Mouse (Mus musculus) left cerebral cortex, postnatal 14 days (tissue): ENCODE measurements around the gene Vwce. TPM values are rescaled to one million over a fixed set of nuclear protein-coding genes. Genes with fewer than 3 reads are reported as not detected.

Source experiments
- DNase-seq, 2 experiments: peaks; one replicate each; pipeline ENCODE4 v3.0.0; 2021 to 2022; ENCODE audit warnings: low spot score in 2 of 2, mixed read lengths in 1 of 2
- intact Hi-C: fragments of 180-260 bp; cut with DNase I; formaldehyde crosslinking; loops from one replicate; pipeline ENCODE4 v1.15.1; 2025
- long read RNA-seq, 2 experiments: library from polyadenylated mRNA; stranded (forward); transcript quantifications; one replicate each; pipeline ENCODE4 v2.0.0; 2021
- total RNA-seq, 2 experiments: library from RNA; stranded (reverse); gene quantifications; 2 replicates each; pipeline ENCODE4 v1.2.3; 2021

The Vwce gene
- total RNA-seq, result under 1 TPM; 0.37 to 0.76 TPM
- long read RNA-seq, experiment 1, result 0 reads
- long read RNA-seq, experiment 2, result 0 reads

- intact Hi-C loops, result no loop called here
- peak; percentile 17 to 40 for DNase-seq
Observed at GRCm38 (mm10) chr19:10634106-10634871, at the start of gene Vwce. Gene Vwce (plus strand): TSS chr19:10634213.

GRCm38 (mm10) chr19:10585112-10585511 lies 48.9 kb upstream of the Vwce start:
- intact Hi-C loops, result no loop called here
- DNase-seq, result no peak

- intact Hi-C loops, result no loop called here
- DNase-seq, result no peak
Observed at GRCm38 (mm10) chr19:10587231-10587630, 46.8 kb upstream of the Vwce start.

GRCm38 (mm10) chr19:10589127-10589857 lies 44.7 kb upstream of the Vwce start:
- intact Hi-C loops, result no loop called here
- no peak for DNase-seq

GRCm38 (mm10) chr19:10590301-10590700 lies 43.7 kb upstream of the Vwce start:
- DNase-seq, result no peak

GRCm38 (mm10) chr19:10591659-10592377 lies 42.2 kb upstream of the Vwce start:
- DNase-seq, result no peak
- intact Hi-C loops, result no loop called here

More at GRCm38 (mm10) chr19:10590301-10590700, 43.7 kb upstream of the Vwce start:
- intact Hi-C loops, result no loop called here

- DNase-seq, result peak in 1 of 2 experiments; percentile 12
- intact Hi-C loops, result no loop called here
Observed at GRCm38 (mm10) chr19:10598188-10598587, 35.8 kb upstream of the Vwce start.

- intact Hi-C loops, result no loop called here
Observed at GRCm38 (mm10) chr19:10599648-10600047, 34.4 kb upstream of the Vwce start.

GRCm38 (mm10) chr19:10602247-10602769 lies 31.7 kb upstream of the Vwce start:
- DNase-seq, result no peak
- intact Hi-C loops, result no loop called here

More at GRCm38 (mm10) chr19:10599648-10600047, 34.4 kb upstream of the Vwce start:
- DNase-seq, result no peak

GRCm38 (mm10) chr19:10602787-10603186 lies 31.2 kb upstream of the Vwce start:
- intact Hi-C loops, result no loop called here
- DNase-seq, result peak; percentile 90 to 93

GRCm38 (mm10) chr19:10603660-10604523 lies 30.1 kb upstream of the Vwce start:
- DNase-seq, result peak in 1 of 2 experiments; percentile 6
- intact Hi-C loops, result loop anchor here (2.0 kb wide), 1 partner anchor 49 kb away; no protein-coding TSS in a partner anchor

GRCm38 (mm10) chr19:10604534-10604933 lies 29.5 kb upstream of the Vwce start:
- peak in 1 of 2 experiments; percentile 8 for DNase-seq
- intact Hi-C loops, result loop anchor here (2.0 kb wide), 1 partner anchor 50 kb away; no protein-coding TSS in a partner anchor

GRCm38 (mm10) chr19:10605293-10605900 lies 28.6 kb upstream of the Vwce start, which contains the start of the genes Ddb1 and Tkfc:
Gene Ddb1 (plus strand): TSS chr19:10605327.
Gene Tkfc (minus strand): TSS chr19:10605654.
- intact Hi-C loops, result loop anchor here (1.0 to 2.0 kb wide), 2 partner anchors 28 to 51 kb away; partner anchors contain the start of genes Cyb561a3 and Tmem138

GRCm38 (mm10) chr19:10605901-10606622 lies 28.0 kb upstream of the Vwce start:
- DNase-seq, result peak in 1 of 2 experiments; percentile 23
- intact Hi-C loops, result loop anchor here (1.0 to 2.0 kb wide), 2 partner anchors 29 to 51 kb away; partner anchors contain the start of genes Cyb561a3 and Tmem138

More at GRCm38 (mm10) chr19:10605293-10605900, 28.6 kb upstream of the Vwce start, which contains the start of the genes Ddb1 and Tkfc:
- DNase-seq, result peak; percentile 98 to 99

- intact Hi-C loops, result no loop called here
- no peak for DNase-seq
Observed at GRCm38 (mm10) chr19:10608573-10609240, 25.3 kb upstream of the Vwce start.

GRCm38 (mm10) chr19:10634872-10635318 lies 882 bp downstream of the Vwce start:
- intact Hi-C loops, result no loop called here
- DNase-seq, result peak; percentile 57 to 63
